Mouse (Mus musculus) urinary bladder, postnatal 4 days (tissue): ENCODE measurements around the gene Ung.
A peak's percentile ranks its signal among the peaks of the same experiment; 100 is the strongest.

ENCODE experiments used
- DNase-seq, 2 experiments: peaks; one replicate each; pipeline ENCODE4 v3.0.0; 2021 to 2022; ENCODE audit warnings: low spot score in 2 of 2

Ung gene

GRCm38 (mm10) chr5:114130698-114131520, 723 bp downstream of the Ung start:
- DNase-seq, result peak; percentile 90 to 93

- DNase-seq, result no peak
Measured at GRCm38 (mm10) chr5:114131521-114131840, 1.3 kb downstream of the Ung start.

- DNase-seq, result no peak
Measured at GRCm38 (mm10) chr5:114132841-114133240, 2.7 kb downstream of the Ung start.

- peak; percentile 46 to 80 for DNase-seq
Measured at GRCm38 (mm10) chr5:114134091-114134534, 3.9 kb downstream of the Ung start.

- DNase-seq, result no peak
Measured at GRCm38 (mm10) chr5:114135516-114135915, 5.3 kb downstream of the Ung start.

GRCm38 (mm10) chr5:114137481-114138276, 7.5 kb downstream of the Ung start:
- DNase-seq, result no peak

- no peak for DNase-seq
Measured at GRCm38 (mm10) chr5:114138277-114139164, 8.3 kb downstream of the Ung start.

GRCm38 (mm10) chr5:114139175-114139574, 9.0 kb downstream of the Ung start:
- peak; percentile 67 to 77 for DNase-seq

- no peak for DNase-seq
Measured at GRCm38 (mm10) chr5:114146028-114146888, 16.1 kb downstream of the Ung start, which contains the start of gene Acacb. Acacb (plus strand) TSS chr5:114146535.

- DNase-seq, result no peak
Measured at GRCm38 (mm10) chr5:114147043-114147972, 17.1 kb downstream of the Ung start.

GRCm38 (mm10) chr5:114152359-114153092, 22.3 kb downstream of the Ung start:
- DNase-seq, result no peak

- no peak for DNase-seq
Measured at GRCm38 (mm10) chr5:114153490-114153889, 23.3 kb downstream of the Ung start.

GRCm38 (mm10) chr5:114154765-114155164, 24.6 kb downstream of the Ung start:
- DNase-seq, result no peak

GRCm38 (mm10) chr5:114155168-114155933, 25.2 kb downstream of the Ung start:
- no peak for DNase-seq

- DNase-seq, result no peak
Measured at GRCm38 (mm10) chr5:114157236-114157635, 27.1 kb downstream of the Ung start.

GRCm38 (mm10) chr5:114161424-114161823, 31.2 kb downstream of the Ung start:
- no peak for DNase-seq

GRCm38 (mm10) chr5:114162106-114162815, 32.1 kb downstream of the Ung start:
- no peak for DNase-seq
